Comparison of ENCODE assay signal across 20 mouse cellular contexts in genomic region chr13:110881573-110881972, GRCm38 (mm10).
"Had no signal": no experiment of that assay in that cellular context is flagged by ENCODE, and none has a peak within 500 bp of the region (broad histone marks: within the 10 kb centered on the region; RNA-seq: fewer than 3 reads in every experiment).

No protein-coding gene starts in this region.

- DNase-seq: gastrocnemius, postnatal 14 days; heart, adult 18-20 months; heart, postnatal 10 days; heart, postnatal 4 days; kidney, adult 18-20 months; kidney, adult 8-10 months; kidney, postnatal 10 days; kidney, postnatal 25 days; kidney, postnatal 4 days; left cerebral cortex, postnatal 4 days had no signal

- H3K4me3 ChIP-seq: heart, embryonic 10.5 days; heart, embryonic 12.5 days; hindbrain, embryonic 10.5 days; hindbrain, embryonic 12.5 days; intestine, embryonic 15.5 days; limb, embryonic 13.5 days; limb, embryonic 15.5 days; liver, embryonic 12.5 days had no signal

- H3K27ac ChIP-seq: heart, embryonic 10.5 days; hindbrain, embryonic 10.5 days; hindbrain, embryonic 12.5 days; hindbrain, embryonic 14.5 days; intestine, embryonic 15.5 days; limb, embryonic 13.5 days; liver, embryonic 12.5 days; liver, embryonic 14.5 days had no signal

- H3K4me1 ChIP-seq: heart, embryonic 10.5 days; heart, embryonic 12.5 days; hindbrain, embryonic 10.5 days; hindbrain, embryonic 12.5 days; intestine, embryonic 15.5 days; limb, embryonic 15.5 days; liver, embryonic 12.5 days had no signal
